Mouse (Mus musculus): ENCODE measurements around the gene Clgn.
"Not testable (repeated sequence)": the region's sequence is repeated elsewhere in the genome, so short reads cannot be mapped to it uniquely, and the experiment has no call there.

Gene Clgn

DNA sequence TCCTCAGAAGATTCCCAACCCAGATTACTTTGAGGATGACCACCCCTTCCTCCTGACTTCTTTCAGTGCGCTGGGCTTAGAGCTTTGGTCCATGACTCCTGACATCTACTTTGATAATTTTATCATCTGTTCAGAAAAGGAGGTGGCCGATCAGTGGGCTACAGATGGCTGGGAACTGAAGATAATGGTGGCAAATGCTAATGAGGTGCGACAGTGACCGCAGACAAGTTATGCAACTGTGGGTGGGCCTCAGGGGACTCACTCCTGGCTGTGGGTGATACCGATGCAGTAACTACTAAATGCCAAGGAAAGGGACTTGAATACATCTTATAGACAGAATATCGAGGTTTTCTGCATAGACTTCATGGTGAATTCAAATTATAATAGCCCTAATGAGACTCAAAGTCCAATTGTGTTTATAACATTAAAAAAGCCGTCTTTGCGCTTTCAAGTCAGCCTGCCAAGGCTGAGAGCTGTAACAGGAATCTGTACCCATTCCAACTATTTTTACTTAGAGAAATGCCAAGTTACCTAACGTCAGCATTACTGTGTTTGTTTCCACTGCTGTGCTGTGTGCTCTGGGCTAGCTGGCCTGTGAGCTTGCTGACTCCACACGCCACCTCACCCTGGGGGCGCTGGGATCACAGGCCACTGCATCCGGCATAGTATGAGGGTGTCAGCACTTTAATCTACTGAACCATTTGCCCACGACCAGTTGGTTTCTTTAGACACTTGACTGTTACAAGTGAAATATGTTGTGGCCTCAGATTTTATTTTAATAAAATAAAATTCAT lies 33.6 kb downstream of the Clgn start:
- no peak for DNase-seq (ENCODE audit: low read depth, low spot score)

DNA sequence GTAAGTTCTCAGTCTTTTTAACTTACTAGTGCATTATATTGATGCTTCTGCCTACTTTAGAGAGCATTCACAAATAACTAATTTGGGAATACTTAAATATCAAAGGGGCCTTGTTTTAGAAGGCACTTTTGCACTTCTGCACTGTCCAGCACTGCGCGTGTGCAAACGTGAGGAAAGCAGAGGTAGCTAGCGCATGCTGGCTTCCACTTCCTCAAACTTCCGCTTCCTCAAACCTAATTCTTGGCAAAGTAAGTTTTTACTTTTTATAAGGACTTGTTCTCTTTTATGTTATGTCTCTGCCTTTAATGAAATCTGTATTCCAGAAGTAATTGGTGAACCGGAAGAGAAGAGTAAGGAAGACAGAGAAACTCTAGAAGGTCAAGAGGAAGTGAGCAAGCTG lies 35.5 kb downstream of the Clgn start:
- no peak for DNase-seq (ENCODE audit: low read depth, low spot score)

DNA sequence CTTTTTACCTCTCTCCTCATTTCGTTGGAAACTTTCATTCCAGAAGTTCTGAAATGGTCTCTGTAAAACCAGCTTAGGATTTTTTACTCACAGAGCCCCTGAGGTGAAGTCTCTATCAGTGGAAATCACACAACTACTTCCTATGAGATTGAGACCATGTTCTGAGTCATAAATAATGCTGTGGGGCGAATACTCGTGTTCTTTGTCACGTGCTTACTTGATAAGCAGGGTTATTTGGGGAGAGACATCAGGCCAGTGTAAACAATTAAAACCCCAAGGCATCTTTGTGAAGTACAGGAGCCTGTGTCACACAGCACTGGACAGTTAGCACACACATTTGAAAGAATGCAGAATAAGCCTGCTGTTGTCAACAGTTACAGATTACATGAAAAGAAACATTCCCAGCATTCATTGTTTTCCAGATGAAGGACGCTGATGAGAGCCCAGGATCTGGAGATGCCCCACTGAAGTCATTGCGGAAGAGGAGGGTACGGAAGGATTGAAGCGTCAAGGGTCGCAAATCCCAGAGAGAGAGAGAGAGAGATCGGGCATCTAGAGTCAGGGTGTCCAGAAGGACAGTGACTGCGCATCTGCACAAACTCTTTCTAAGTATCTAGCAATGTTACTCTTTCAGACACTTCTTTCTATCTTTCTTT lies 36.6 kb downstream of the Clgn start:
- DNase-seq (ENCODE audit: low read depth, low spot score) = no peak

DNA sequence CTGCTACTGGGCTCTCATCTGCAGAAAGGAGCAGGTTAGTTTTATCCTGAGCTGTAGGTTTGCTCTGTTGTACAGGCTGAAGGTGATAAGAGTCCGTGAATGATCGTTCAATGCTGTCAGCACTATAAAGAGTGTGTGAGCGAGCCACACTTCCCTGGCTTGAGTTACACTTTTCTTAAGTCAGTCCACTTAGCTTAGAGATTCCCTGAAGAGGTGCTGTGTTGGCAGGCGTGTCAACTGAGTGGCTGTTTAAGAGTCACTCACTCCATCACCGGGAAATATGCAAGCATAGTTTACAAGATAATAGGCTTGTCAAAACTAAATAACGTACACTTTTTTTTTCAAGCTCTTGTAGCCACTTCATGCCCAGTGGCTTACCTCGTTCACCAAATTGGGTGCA lies 37.3 kb downstream of the Clgn start:
- no peak for DNase-seq (ENCODE audit: low read depth, low spot score)

DNA sequence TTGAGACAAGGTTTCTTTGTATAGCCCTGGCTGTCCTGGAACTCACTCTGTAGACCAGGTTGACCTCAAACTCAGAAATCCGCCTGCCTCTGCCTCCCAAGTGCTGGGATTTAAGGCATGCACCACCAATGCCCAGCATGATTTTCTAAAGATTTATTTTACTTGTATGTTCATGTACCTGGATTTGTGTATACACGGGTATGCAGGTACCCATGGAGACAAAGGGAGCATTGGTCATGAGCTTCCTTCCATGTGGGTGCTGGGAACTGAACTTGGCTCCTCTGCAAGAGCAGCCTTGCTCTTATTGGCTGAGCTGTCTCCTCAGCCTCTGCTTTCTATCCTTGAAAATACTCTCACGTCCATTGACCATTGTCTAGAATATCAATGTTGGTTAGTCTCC lies 39.0 kb downstream of the Clgn start:
- DNase-seq (ENCODE audit: low read depth, low spot score) = not testable (repeated sequence)

DNA sequence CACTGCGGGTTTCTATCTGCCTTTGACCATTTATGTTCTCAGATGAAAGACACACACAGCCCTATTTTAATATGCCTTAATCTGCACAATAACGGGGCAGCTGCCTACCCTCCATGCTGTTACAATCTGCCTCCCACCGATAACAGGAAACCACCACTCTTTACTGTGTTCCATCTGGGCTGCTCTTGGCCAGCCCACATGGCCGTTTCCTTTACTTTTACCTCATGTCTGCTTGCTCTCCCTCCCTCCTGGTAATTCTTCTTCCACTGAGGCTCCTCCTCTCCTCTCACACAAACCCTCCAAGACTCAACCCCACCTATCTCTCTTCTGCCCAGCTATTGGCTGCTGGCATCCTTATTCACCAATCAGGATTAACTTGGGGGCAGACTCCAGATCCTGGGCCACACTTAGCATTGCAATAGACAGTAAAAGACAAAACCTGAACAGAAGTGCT lies 39.4 kb downstream of the Clgn start:
- no peak for DNase-seq (ENCODE audit: low read depth, low spot score)

DNA sequence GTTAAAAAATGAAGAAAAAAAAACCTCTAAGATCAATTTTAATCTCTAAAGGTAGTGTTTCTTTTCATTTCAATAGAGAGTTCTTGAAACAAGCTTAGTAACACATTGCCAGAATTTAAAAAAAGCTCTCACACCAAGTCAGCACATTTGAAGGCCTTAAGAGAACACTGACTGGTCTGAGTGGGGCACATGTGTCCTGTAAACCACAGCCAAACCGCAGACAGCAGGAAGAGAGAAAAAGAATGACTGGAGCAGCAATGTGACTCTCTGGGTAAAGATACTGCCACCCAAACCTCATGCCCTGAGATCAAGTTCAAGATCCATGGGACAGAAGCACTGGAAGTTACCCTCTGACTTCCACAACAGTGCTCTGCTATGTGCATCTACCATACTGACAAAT lies 47.4 kb downstream of the Clgn start:
- no peak for DNase-seq (ENCODE audit: low read depth, low spot score)

DNA sequence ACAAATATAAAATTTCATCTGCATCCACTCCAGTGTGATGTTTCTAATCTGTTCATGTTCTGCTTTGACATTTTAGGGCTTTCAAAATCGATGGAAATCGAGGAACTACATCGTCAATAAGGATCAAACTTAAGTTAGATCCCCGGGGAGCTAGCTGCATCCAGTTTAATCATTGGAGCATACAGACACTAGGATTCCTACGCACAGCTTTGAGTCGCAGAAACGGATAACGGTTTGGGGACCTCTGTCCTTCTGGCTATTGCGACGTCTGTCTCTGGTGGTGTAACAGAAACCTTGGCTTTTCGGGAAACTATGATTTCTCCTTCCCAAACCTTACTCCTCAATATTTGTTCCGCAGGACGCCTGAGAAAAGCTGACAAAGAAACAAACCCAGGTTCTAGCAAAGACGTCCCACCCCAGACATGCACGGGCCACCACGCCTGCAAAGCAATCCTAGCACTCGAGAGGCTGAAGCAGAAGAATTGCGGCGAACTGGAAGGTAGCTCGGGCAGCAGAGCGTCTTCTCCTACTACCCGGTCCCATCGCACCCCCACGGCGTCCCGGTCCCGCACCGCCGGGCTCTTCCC lies 52.1 kb downstream of the Clgn start:
- DNase-seq (ENCODE audit: low read depth, low spot score) = no peak

DNA sequence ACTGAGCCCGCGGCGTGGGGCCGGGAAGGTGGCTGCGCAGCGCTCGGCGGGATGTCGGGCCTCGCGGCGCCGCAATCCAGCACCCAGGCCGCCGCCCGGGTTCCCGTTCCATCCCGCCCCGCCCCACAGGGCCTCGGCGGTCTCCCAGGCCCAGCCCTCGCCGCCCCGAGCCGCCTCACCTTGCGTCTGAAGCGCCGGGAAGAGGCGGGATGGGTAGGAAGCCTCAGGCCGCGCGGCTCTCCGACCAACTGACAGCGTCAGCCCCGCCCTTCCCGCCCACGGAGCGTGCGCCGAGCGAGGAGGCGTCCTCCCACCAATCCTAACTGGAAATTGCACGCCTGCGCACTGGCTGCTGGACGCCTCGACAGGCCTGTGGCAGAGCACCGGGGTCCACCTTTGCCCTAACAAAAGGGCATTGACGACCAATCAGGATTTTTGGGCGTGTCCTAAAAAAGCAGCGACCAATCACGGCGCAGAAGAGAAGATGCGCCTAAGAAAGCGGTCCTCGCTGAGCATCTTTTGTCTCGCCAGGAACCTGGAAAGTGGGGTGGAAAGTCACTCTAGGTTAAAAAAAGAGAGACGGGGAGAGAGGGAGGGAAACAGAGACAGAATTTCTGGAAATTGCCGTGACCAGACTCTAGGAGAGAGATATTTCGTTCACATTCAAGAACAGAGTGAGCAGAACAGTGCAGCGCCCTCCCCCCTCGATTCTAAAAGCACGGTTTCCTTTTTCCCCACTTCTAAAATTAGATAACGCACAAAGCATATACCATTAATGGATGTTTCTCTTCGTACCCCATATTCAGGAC lies 52.8 kb downstream of the Clgn start:
- peak; percentile 99 for DNase-seq (ENCODE audit: low read depth, low spot score)

DNA sequence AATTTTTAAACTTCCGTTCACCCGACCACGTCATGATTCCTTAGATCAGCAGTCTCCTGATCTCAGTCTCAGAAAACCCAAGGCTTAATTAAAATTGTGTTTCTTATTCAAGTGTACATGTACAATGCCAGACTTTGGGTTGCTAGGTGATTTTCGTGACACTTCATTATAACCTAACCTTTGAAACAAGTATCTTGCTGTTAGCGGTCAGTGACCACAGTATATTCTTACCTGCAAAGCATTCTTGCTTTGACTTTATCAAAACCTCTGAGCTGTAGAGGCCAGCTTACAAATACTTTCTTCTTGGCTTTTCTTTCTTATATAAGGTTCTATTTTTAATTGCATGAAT lies 53.4 kb downstream of the Clgn start:
- no peak for DNase-seq (ENCODE audit: low read depth, low spot score)

DNA sequence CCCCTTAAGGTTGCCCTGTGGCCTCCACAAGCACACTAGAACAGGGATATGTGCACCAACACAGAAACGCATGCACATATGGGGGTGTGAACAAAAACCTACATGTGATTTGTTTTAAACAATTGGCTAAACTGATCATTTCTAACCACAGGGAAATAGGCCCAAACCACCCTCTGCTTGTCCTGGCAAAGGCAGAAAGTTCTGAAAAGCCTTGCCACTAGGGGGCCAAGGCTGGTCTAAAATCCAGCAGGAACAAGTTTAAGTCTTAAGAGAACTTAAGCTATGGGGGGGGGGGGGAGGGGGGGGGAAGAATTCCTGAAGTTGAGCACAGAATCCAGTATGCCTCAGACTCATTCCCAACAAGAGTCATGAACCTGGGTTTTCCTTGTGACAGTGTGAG lies 60.3 kb downstream of the Clgn start:
- peak; percentile 44 for DNase-seq (ENCODE audit: low read depth, low spot score)

DNA sequence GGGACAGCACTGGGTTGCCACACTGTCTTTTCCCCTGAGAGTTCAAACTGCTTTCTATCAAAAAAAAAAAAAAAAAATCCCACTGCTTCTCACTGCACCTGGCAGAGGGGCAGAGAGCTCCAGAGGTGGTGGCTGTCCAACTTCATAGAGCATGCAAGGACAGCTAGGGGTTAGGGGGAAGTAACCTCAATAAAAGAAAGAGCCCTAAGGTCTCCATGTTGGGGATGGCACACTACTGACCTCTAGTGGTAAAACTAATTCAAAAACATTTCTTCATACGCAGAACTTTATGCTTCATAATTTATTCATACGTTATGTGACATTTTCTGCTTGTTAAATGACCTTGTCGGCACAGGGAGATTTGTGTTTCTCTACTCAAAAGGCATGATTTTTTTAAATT lies 61.4 kb downstream of the Clgn start:
- peak; percentile 34 for DNase-seq (ENCODE audit: low read depth, low spot score)

DNA sequence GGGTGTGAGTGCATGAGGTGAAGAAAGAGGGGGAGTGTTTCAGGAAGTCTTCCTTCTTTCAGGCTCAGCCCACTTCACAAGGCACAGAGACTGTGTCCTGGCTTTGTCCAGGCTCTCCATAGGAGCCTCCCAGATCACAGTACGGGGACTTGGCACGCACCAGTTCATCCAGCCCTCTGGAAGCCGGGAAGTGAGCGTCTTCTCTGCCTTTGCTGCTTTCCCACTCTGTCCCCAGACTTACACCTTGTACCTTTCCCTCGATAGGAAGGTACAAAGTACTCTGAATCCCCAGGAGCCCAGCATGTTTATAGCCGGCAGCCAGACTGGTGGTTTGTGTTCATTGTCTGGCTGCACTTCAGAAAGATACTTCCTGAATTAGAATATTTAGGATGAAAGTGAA lies 67.5 kb downstream of the Clgn start:
- DNase-seq (ENCODE audit: low read depth, low spot score) = no peak

DNA sequence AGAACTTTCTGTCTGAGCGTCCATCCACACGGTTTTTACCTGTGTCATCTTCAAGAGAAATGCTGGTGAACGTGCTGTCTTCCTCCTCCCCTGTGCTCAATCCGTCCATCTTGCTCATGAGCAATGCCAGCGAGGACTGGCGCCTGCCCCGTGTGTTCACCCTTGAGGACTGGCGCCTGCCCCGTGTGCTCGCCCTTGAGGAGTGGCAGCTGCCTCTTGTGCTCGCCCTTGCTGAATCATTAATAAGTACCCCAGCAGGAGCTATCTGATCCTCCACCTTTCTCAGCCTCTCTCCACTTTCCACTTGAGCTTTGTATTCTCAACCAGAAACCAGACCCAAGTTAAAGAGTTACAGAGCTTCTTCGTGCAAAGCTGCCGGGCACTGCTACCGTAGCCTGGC lies 68.6 kb downstream of the Clgn start, which contains the start of gene Scoc:
Gene Scoc (minus strand): TSS at position 170 of the 400 bp plus-strand sequence.
- no peak for DNase-seq (ENCODE audit: low read depth, low spot score)

DNA sequence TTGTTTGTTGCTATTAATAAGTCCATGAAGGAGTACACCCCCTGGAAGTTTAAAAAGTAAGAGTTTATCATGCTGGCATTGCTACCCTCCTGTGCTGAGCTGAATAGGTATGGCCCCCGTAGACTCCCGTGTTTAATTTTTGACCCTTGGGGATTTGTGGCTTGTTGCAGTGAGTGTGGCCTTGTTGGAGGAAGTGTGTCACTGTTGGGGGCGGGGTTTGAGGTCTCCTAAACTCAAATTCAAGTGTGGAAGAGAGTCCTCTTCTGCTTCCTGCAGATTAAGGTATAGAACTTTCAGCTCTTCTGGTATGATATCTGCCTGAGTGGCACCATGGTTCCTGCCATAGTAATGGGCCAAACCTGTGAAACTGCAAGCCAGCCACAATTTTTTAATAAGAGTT lies 69.9 kb downstream of the Clgn start:
- no peak for DNase-seq (ENCODE audit: low read depth, low spot score)
